Mouse (Mus musculus): ENCODE measurements around the gene Tlr5. TPM values are rescaled to one million over a fixed set of nuclear protein-coding genes. Genes with fewer than 3 reads are reported as not detected.

The Tlr5 gene
- polyA plus RNA-seq, 1 experiment from 2014 or later = 1.2 TPM

- 0% methylated on average over 13 of the region's 15 CpGs for WGBS (ENCODE audit: insufficient replicate concordance)
- TF ChIP-seq CTCF (IDR thresholded peaks at IDR 0.05; ENCODE audit: low read depth) (peak; percentile 63), EP300 (IDR thresholded peaks at IDR 0.05; ENCODE audit: low read depth) (no peak)
- H3K9ac ChIP-seq (replicated peaks) = no peak overlapping the region
- H3K9me3 ChIP-seq (ENCODE audit: low read length) = no peaks in the 10 kb centered on the region
- DNase-seq = peak; percentile 88
- H3K4me2 ChIP-seq (ENCODE audit: low read depth, low read length) = peak overlapping the region; percentile 49
- H3K4me3 ChIP-seq (ENCODE audit: low read depth, low read length) = no peak overlapping the region
- no peaks in the 10 kb centered on the region for H3K27me3 ChIP-seq (ENCODE audit: insufficient read depth, low read length)
- no peaks in the 10 kb centered on the region for H3K36me3 ChIP-seq (replicated peaks; ENCODE audit: insufficient read depth, low read length)
- peaks cover 5% of the 10 kb centered on the region; the same call in 1 of the 2 replicates for H3K4me1 ChIP-seq (ENCODE audit: insufficient read depth)
- peak; percentile 96 for ATAC-seq
- no peak overlapping the region for H3K27ac ChIP-seq (ENCODE audit: low read depth)
Measured at GRCm38 (mm10) chr1:182982995-182983394, 28.4 kb downstream of the Tlr5 start.

- WGBS (ENCODE audit: insufficient replicate concordance) = 38% methylated on average over 14 of the region's 14 CpGs
- TF ChIP-seq EP300 (IDR thresholded peaks at IDR 0.05; ENCODE audit: low read depth) (no peak), CTCF (IDR thresholded peaks at IDR 0.05; ENCODE audit: low read depth) (no peak)
- Histone ChIP-seq H3K27ac (ENCODE audit: low read depth) (no peak overlapping the region), H3K4me1 (ENCODE audit: insufficient read depth) (peaks cover 5% of the 10 kb centered on the region; the same call in 1 of the 2 replicates), H3K36me3 (replicated peaks; ENCODE audit: insufficient read depth, low read length) (no peaks in the 10 kb centered on the region), H3K27me3 (ENCODE audit: insufficient read depth, low read length) (no peaks in the 10 kb centered on the region), H3K4me3 (ENCODE audit: low read depth, low read length) (no peak overlapping the region), H3K9ac (replicated peaks) (no peak overlapping the region), H3K9me3 (ENCODE audit: low read length) (no peaks in the 10 kb centered on the region), H3K4me2 (ENCODE audit: low read depth, low read length) (peak overlapping the region; percentile 49)
- ATAC-seq = peak; percentile 10; the same call in 1 of the 2 replicates
- no peak for DNase-seq
Measured at GRCm38 (mm10) chr1:182983496-182984127, 29.0 kb downstream of the Tlr5 start.

- no peaks in the 10 kb centered on the region for H3K27me3 ChIP-seq (ENCODE audit: insufficient read depth, low read length)
- DNase-seq = no peak
- H3K4me3 ChIP-seq (ENCODE audit: low read depth, low read length) = no peak overlapping the region
- H3K27ac ChIP-seq (ENCODE audit: low read depth) = no peak overlapping the region
- TF ChIP-seq CTCF (IDR thresholded peaks at IDR 0.05; ENCODE audit: low read depth) = no peak
- TF ChIP-seq EP300 (IDR thresholded peaks at IDR 0.05; ENCODE audit: low read depth) = no peak
- peaks cover 5% of the 10 kb centered on the region; the same call in 1 of the 2 replicates for H3K4me1 ChIP-seq (ENCODE audit: insufficient read depth)
- no peak overlapping the region for H3K4me2 ChIP-seq (ENCODE audit: low read depth, low read length)
- 55% methylated on average over 13 of the region's 13 CpGs for WGBS (ENCODE audit: insufficient replicate concordance)
- H3K9me3 ChIP-seq (ENCODE audit: low read length) = no peaks in the 10 kb centered on the region
- no peak for ATAC-seq
- H3K9ac ChIP-seq (replicated peaks) = no peak overlapping the region
- no peaks in the 10 kb centered on the region for H3K36me3 ChIP-seq (replicated peaks; ENCODE audit: insufficient read depth, low read length)
Measured at GRCm38 (mm10) chr1:182986243-182986642, 31.7 kb downstream of the Tlr5 start.

- H3K27ac ChIP-seq (ENCODE audit: low read depth) = no peak overlapping the region
Measured at GRCm38 (mm10) chr1:182986750-182987149, 32.2 kb downstream of the Tlr5 start.

GRCm38 (mm10) chr1:182987801-182988200, 33.2 kb downstream of the Tlr5 start:
- H3K4me2 ChIP-seq (ENCODE audit: low read depth, low read length) = no peak overlapping the region
- H3K36me3 ChIP-seq (replicated peaks; ENCODE audit: insufficient read depth, low read length) = no peaks in the 10 kb centered on the region
- peaks cover 5% of the 10 kb centered on the region; the same call in 1 of the 2 replicates for H3K4me1 ChIP-seq (ENCODE audit: insufficient read depth)
- TF ChIP-seq EP300 (IDR thresholded peaks at IDR 0.05; ENCODE audit: low read depth) (no peak), CTCF (IDR thresholded peaks at IDR 0.05; ENCODE audit: low read depth) (no peak)
- no peaks in the 10 kb centered on the region for H3K27me3 ChIP-seq (ENCODE audit: insufficient read depth, low read length)
- WGBS (ENCODE audit: insufficient replicate concordance) = 83% methylated on average over 13 of the region's 13 CpGs
- no peaks in the 10 kb centered on the region for H3K9me3 ChIP-seq (ENCODE audit: low read length)
- H3K4me3 ChIP-seq (ENCODE audit: low read depth, low read length) = no peak overlapping the region
- H3K9ac ChIP-seq (replicated peaks) = no peak overlapping the region
- DNase-seq = no peak
- no peak overlapping the region for H3K27ac ChIP-seq (ENCODE audit: low read depth)
- no peak for ATAC-seq

More at GRCm38 (mm10) chr1:182986750-182987149, 32.2 kb downstream of the Tlr5 start:
- DNase-seq (no peak), ATAC-seq (no peak)
- WGBS (ENCODE audit: insufficient replicate concordance) = 80% methylated on average over 11 of the region's 11 CpGs
- Histone ChIP-seq H3K4me3 (ENCODE audit: low read depth, low read length) (no peak overlapping the region), H3K36me3 (replicated peaks; ENCODE audit: insufficient read depth, low read length) (no peaks in the 10 kb centered on the region), H3K4me2 (ENCODE audit: low read depth, low read length) (no peak overlapping the region), H3K27me3 (ENCODE audit: insufficient read depth, low read length) (no peaks in the 10 kb centered on the region), H3K9me3 (ENCODE audit: low read length) (no peaks in the 10 kb centered on the region), H3K4me1 (ENCODE audit: insufficient read depth) (peaks cover 5% of the 10 kb centered on the region; the same call in 1 of the 2 replicates), H3K9ac (replicated peaks) (no peak overlapping the region)
- TF ChIP-seq CTCF (IDR thresholded peaks at IDR 0.05; ENCODE audit: low read depth) (no peak), EP300 (IDR thresholded peaks at IDR 0.05; ENCODE audit: low read depth) (no peak)

GRCm38 (mm10) chr1:182988646-182989045, 34.1 kb downstream of the Tlr5 start:
- H3K4me2 ChIP-seq (ENCODE audit: low read depth, low read length) = no peak overlapping the region
- no peak for DNase-seq
- ATAC-seq = no peak
- H3K9ac ChIP-seq (replicated peaks) = no peak overlapping the region
- 67% methylated on average over 3 of the region's 3 CpGs for WGBS (ENCODE audit: insufficient replicate concordance)
- no peaks in the 10 kb centered on the region for H3K27me3 ChIP-seq (ENCODE audit: insufficient read depth, low read length)
- no peak overlapping the region for H3K4me3 ChIP-seq (ENCODE audit: low read depth, low read length)
- H3K27ac ChIP-seq (ENCODE audit: low read depth) = no peak overlapping the region
- H3K4me1 ChIP-seq (ENCODE audit: insufficient read depth) = peaks cover under 1% of the 10 kb centered on the region; the same call in 1 of the 2 replicates
- H3K9me3 ChIP-seq (ENCODE audit: low read length) = no peaks in the 10 kb centered on the region
- no peak for TF ChIP-seq EP300 (IDR thresholded peaks at IDR 0.05; ENCODE audit: low read depth)
- no peak for TF ChIP-seq CTCF (IDR thresholded peaks at IDR 0.05; ENCODE audit: low read depth)
- H3K36me3 ChIP-seq (replicated peaks; ENCODE audit: insufficient read depth, low read length) = no peaks in the 10 kb centered on the region
